Mouse (Mus musculus) lung, adult 2 months (tissue): ENCODE measurements at regions not wholly inside any gene's neighbourhood (a gene's known extent, or its start where the extent isn't known, plus 50 kb on each side); places are given as distances from the start of the nearest gene placed in this dataset.

Experiments
- CTCF ChIP-seq: fragments of 200-500 bp; IDR thresholded peaks from 2 replicates; pipeline ENCODE4 v1.5.1; 2011; ENCODE audit warnings: mild to moderate bottlenecking, low read length, control low read depth; ENCODE audit not compliant: insufficient read depth
- POLR2A ChIP-seq: fragments of 200-500 bp; IDR thresholded peaks from 2 replicates; pipeline ENCODE4 v1.6.1; 2011; ENCODE audit warnings: low read depth, mild to moderate bottlenecking, control low read depth, low read length, borderline replicate concordance; ENCODE audit errors: extremely low read depth

DNA sequence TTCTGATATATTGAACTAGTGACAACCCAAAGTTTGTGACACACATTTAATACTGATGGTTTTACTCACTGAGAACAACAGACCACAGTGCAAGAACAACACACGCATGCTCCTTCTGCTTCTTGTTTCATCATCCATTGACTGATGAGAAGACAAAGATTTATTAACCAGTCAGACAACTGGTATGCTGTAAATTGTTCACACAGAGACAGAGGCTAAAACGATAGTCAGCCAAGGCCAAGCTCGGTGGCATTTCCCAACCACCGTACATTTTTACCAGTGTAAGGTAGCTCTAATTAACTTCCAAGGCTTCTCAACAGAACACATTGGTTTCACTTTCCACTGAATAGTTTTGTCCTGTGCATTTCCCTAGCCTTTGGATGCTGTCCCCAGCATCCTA, 287.8 kb downstream of the 1700129C05Rik start:
- TF ChIP-seq CTCF: no peak
- no peak for TF ChIP-seq POLR2A
